Mouse (Mus musculus) lung, postnatal 0 days (tissue): ENCODE measurements around the gene Gm49361. TPM values are rescaled to one million over a fixed set of nuclear protein-coding genes. Genes with fewer than 3 reads are reported as not detected.
A peak's percentile ranks its signal among the peaks of the same experiment; 100 is the strongest.
"Not testable (repeated sequence)": the region's sequence is repeated elsewhere in the genome, so short reads cannot be mapped to it uniquely, and the experiment has no call there.

Experiments used
- ATAC-seq: fragments of 200-750 bp; cut with Nextera tagmentation; 2 replicates; pipeline ENCODE4 v1.8.0; 2017; ENCODE audit warnings: moderate library complexity
- DNase-seq: peaks from one replicate; pipeline ENCODE4 v3.0.0-alpha.2; 2016; ENCODE audit warnings: low spot score
- H3K27ac ChIP-seq: fragments of 300-500 bp; sonication (generic); 2 replicates; pipeline ENCODE4 v1.5.1; 2014; ENCODE audit warnings: antibody characterized with exemption, mild to moderate bottlenecking, low read length, mixed read lengths
- H3K27me3 ChIP-seq: fragments of 300-500 bp; sonication (generic); replicated peaks from 2 replicates; pipeline ENCODE4 v1.6.1; 2014; ENCODE audit warnings: low read length, mixed read lengths; ENCODE audit not compliant: insufficient read depth
- H3K36me3 ChIP-seq: fragments of 300-500 bp; sonication (generic); 2 replicates; pipeline ENCODE4 v1.6.1; 2014; ENCODE audit warnings: low read length, mixed read lengths; ENCODE audit not compliant: insufficient read depth
- H3K4me1 ChIP-seq: fragments of 300-500 bp; sonication (generic); 2 replicates; pipeline ENCODE4 v1.6.1; 2014; ENCODE audit warnings: antibody characterized with exemption, low read depth, low read length, mixed read lengths; ENCODE audit not compliant: insufficient read depth
- H3K4me2 ChIP-seq: fragments of 300-500 bp; sonication (generic); replicated peaks from 2 replicates; pipeline ENCODE4 v1.6.1; 2014; ENCODE audit warnings: low read depth, mild to moderate bottlenecking, low read length, moderate library complexity, mixed read lengths
- H3K4me3 ChIP-seq: fragments of 300-500 bp; sonication (generic); 2 replicates; pipeline ENCODE4 v1.5.1; 2014; ENCODE audit warnings: low read depth, low read length
- H3K9ac ChIP-seq: fragments of 300-500 bp; sonication (generic); replicated peaks from 2 replicates; pipeline ENCODE4 v1.6.1; 2014; ENCODE audit warnings: low read depth, mild to moderate bottlenecking
- H3K9me3 ChIP-seq: fragments of 300-500 bp; sonication (generic); 2 replicates; pipeline ENCODE4 v1.6.1; 2016; ENCODE audit warnings: low read length, mixed read lengths
- CTCF ChIP-seq: IDR thresholded peaks from 2 replicates; pipeline ENCODE4 v1.5.1; 2016; ENCODE audit warnings: antibody characterized with exemption, mild to moderate bottlenecking
- EP300 ChIP-seq: IDR thresholded peaks from 2 replicates; pipeline ENCODE4 v1.6.1; 2016; ENCODE audit warnings: antibody characterized with exemption, mild to moderate bottlenecking, control low read depth
- WGBS: fragments of 180-500 bp; shearing (Covaris S2); extraction: QIAGEN DNeasy Blood & Tissue Kit; methylation state at CpG from one replicate; pipeline ENCODE4 v1.1.7; 2014; 5-methylcytosine and 5-hydroxymethylcytosine counted together
- polyA plus RNA-seq: library from polyadenylated mRNA; unstranded; fragments of >200 nt; fragmentation: Nextera tagmentation; extraction: Ambion mirVana; gene quantifications from 2 replicates; pipeline ENCODE4 v1.2.1, GENCODE M21; 2015

Gene Gm49361
- polyA plus RNA-seq, 1 experiment from 2014 or later: not detected

DNA sequence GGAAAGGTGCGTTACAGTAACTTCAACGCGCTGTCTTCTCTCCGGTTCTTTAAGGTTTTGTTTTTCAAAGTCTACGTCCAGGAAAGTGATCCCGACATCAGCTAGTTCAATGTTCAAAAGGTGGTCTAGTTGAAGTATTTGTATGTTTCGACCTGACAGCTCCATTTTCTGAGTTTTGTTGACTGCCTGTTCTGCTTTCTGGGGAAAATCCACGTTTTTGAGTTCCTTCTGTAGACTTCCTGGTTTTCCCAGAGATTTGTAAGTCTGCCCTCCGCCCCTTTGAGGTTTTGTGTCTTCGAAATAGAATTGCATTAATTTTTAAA, 80.3 kb downstream of the Gm49361 start:
- Histone ChIP-seq H3K9ac (peak overlapping the region; percentile 80), H3K4me2 (peak overlapping the region; percentile 90), H3K9me3 (no peaks in the 10 kb centered on the region), H3K4me1 (no peaks in the 10 kb centered on the region; the same call in 1 of the 2 replicates), H3K4me3 (peak overlapping the region; percentile 89), H3K36me3 (no peaks in the 10 kb centered on the region), H3K27ac (peak overlapping the region; percentile 89), H3K27me3 (no peaks in the 10 kb centered on the region)
- 4% methylated on average over 10 of the region's 10 CpGs for WGBS
- ATAC-seq: no peak
- no peak for DNase-seq
- TF ChIP-seq EP300 (no peak), CTCF (no peak)

DNA sequence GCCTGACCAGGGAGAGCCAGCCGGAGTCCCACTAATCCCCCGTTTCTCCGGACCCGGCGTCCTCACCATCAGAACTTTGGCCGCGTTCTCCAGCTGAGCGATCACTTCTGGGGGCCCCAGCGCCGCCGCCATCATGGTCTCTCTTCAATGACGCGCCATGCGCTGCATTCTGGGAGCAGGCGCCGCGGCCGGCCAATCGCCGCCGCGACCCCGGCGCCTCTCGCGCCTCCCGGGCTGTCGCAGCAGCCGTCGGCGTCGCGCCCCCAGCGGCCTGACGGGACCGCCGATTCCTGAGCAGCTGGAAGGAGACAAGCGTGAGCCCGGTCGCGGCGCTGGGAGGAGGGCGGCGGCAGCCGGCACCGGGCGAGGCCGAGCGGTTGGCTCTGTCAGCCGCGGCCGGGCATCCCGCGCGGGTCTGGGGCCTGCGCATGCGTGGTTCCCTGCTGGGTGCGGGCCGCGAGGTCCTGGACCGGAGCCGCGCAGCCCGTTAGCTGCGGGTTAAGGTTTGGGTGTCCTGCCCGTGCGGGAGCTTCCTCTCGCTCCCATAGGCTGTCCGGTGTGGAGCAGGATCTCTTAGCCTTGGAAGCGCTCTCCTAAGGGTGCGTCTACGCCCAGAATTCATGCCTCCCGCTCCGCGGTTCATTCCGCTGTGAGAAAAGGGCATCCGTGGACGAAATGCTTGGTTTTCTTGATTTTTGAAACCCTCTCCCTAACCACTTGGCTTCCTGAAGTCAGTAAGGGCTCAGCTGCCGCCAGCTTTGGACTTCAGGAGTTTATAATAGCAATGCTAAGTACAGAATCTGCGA, 80.9 kb downstream of the Gm49361 start, which contains the start of gene Xpo4:
Xpo4 (minus strand) TSS at position 609 of the 806 bp plus-strand sequence.
- no peak for TF ChIP-seq EP300
- TF ChIP-seq CTCF: peak; percentile 44
- WGBS: under 1% methylated on average over 78 of the region's 80 CpGs
- no peaks in the 10 kb centered on the region; the same call in 1 of the 2 replicates for H3K4me1 ChIP-seq
- H3K4me3 ChIP-seq: peak within 1 kb of the TSS; percentile 89
- peak within 1 kb of the TSS; percentile 80 for H3K9ac ChIP-seq
- H3K9me3 ChIP-seq: no peaks in the 10 kb centered on the region
- ATAC-seq: peak; percentile 96
- H3K4me2 ChIP-seq: peak within 1 kb of the TSS; percentile 90
- peak; percentile 88 for DNase-seq
- H3K27me3 ChIP-seq: no peaks in the 10 kb centered on the region
- no peaks in the 10 kb centered on the region for H3K36me3 ChIP-seq
- peak within 1 kb of the TSS; percentile 89 for H3K27ac ChIP-seq

DNA sequence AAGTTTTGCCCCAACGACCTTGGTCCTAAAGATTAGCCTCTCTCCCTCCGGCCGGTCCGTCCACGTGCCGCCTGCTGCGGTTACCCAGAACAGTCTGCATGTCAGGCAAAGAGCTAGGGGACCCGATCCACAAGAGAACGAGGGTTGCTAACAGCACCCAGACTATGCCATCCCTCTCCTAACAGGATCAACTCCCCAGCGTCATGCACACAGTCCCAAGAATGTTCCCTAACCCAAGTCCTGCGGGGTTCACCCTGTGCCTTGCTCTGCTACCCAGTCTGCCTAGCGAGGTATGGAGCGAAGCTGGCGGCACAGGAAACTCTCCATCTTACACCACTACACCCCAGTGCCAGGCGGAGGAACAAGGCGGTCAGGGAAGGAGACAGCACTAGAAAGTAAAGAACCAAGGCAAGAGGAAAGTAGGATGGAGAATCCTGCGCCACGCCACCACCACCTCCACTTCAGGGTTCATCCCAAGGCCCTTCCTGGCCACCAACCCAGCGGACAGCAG, 81.5 kb downstream of the Gm49361 start:
- no peaks in the 10 kb centered on the region for H3K9me3 ChIP-seq
- H3K9ac ChIP-seq: peak overlapping the region; percentile 80
- peak; percentile 44 for ATAC-seq
- no peaks in the 10 kb centered on the region for H3K27me3 ChIP-seq
- WGBS: 0% methylated on average over 19 of the region's 19 CpGs
- no peaks in the 10 kb centered on the region; the same call in 1 of the 2 replicates for H3K4me1 ChIP-seq
- DNase-seq: peak; percentile 12
- H3K4me3 ChIP-seq: peak overlapping the region; percentile 89
- TF ChIP-seq CTCF (no peak), EP300 (no peak)
- H3K36me3 ChIP-seq: no peaks in the 10 kb centered on the region
- H3K27ac ChIP-seq: peak overlapping the region; percentile 89
- H3K4me2 ChIP-seq: peak overlapping the region; percentile 90

DNA sequence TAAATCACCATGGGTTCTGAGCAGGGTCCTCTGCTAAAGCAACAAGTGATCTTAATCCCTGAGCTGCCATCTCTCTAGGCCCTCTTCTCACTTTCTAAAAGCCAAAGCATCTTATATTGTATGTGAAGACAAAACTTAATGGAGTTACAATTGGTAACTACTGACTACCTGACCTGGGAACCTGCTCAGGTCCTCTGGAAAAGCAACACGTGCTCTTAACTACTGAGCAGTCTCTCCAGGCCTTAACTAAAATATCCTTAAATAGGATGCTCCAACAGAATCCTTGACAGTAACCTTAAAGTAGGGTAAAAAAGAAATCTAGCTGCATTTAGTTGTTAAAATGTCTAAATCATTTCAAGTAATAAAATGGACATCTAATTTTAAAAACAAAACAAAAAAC, 82.3 kb downstream of the Gm49361 start:
- H3K27ac ChIP-seq: no peak overlapping the region
- peak overlapping the region; percentile 89; the same call in 1 of the 2 replicates for H3K4me3 ChIP-seq
- no peaks in the 10 kb centered on the region; the same call in 1 of the 2 replicates for H3K4me1 ChIP-seq
- ATAC-seq (no peak), DNase-seq (no peak)
- no peaks in the 10 kb centered on the region for H3K9me3 ChIP-seq
- no peak overlapping the region for H3K9ac ChIP-seq
- no peaks in the 10 kb centered on the region for H3K27me3 ChIP-seq
- peak overlapping the region; percentile 90 for H3K4me2 ChIP-seq
- TF ChIP-seq EP300: no peak
- TF ChIP-seq CTCF: no peak
- WGBS: 20% methylated on average over 1 of the region's 1 CpGs
- H3K36me3 ChIP-seq: no peaks in the 10 kb centered on the region

DNA sequence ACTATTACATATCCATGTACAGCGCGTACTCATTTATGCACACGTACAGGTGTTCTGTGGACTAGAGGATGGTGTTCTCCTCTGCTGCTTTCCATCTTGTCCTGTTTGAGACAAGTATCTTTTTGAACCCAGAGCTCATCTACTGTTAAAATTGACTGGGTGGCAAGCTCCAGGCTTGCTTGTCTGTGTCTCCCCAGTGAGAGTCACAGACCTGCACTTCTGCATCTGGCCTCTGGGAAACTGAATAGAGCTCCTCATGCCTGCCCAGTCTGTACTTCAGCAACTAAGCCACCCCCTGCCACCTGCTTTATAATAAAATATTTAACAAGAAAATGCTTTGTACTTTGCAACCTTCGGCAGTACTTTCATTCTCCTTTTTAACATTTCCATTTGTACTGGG, 87.6 kb downstream of the Gm49361 start:
- no peak overlapping the region for H3K4me2 ChIP-seq
- ATAC-seq (no peak), DNase-seq (no peak)
- 99% methylated on average over 4 of the region's 4 CpGs for WGBS
- H3K36me3 ChIP-seq: no peaks in the 10 kb centered on the region
- no peaks in the 10 kb centered on the region for H3K9me3 ChIP-seq
- no peaks in the 10 kb centered on the region for H3K27me3 ChIP-seq
- no peak overlapping the region for H3K27ac ChIP-seq
- TF ChIP-seq EP300 (no peak), CTCF (peak; percentile 31)
- H3K4me3 ChIP-seq: no peak overlapping the region
- no peaks in the 10 kb centered on the region for H3K4me1 ChIP-seq
- H3K9ac ChIP-seq: no peak overlapping the region

DNA sequence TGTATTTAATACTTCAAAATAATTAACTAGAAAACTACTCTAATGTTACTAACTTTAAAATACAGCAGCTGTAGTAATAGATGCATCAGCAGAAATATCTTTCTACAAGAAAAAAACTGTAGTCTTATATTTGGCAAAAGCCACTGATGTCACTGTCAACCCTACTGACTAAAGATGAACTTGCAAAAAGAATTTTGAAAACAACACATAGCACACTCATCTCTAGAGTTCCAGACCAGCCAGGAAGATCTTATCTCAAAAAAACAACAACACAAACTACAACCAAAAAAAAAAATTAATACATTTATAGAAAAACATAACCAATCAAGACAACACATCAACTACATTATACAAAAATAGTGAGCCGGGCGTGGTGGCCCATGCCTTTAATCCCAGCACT, 88.4 kb downstream of the Gm49361 start:
- no peaks in the 10 kb centered on the region for H3K27me3 ChIP-seq
- no peaks in the 10 kb centered on the region for H3K9me3 ChIP-seq
- no peak for DNase-seq
- H3K4me2 ChIP-seq: no peak overlapping the region
- ATAC-seq: no peak
- H3K4me1 ChIP-seq: no peaks in the 10 kb centered on the region
- TF ChIP-seq EP300 (no peak), CTCF (no peak)
- H3K4me3 ChIP-seq: no peak overlapping the region
- no peak overlapping the region for H3K27ac ChIP-seq
- 99% methylated on average over 2 of the region's 2 CpGs for WGBS
- H3K36me3 ChIP-seq: no peaks in the 10 kb centered on the region
- no peak overlapping the region for H3K9ac ChIP-seq

DNA sequence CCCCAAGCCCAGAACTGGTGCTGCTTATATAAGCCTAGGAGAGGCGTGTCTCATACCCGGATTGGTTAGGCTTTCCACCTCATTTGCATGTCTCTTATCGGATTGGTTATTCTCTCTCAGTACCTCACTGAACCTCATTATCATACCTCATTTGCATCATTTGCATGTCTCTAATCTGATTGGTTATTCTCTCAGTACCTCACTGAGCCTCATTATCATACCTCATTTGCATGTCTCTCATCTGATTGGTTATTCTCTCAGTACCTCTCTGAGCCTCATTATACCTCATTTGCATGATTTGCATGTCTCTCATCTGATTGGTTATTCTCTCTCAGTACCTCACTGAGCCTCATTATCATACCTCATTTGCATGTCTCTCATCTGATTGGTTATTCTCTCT, 89.4 kb downstream of the Gm49361 start:
- H3K9ac ChIP-seq, H3K4me1 ChIP-seq, H3K36me3 ChIP-seq, DNase-seq, H3K27ac ChIP-seq, ATAC-seq, H3K4me3 ChIP-seq, H3K27me3 ChIP-seq, H3K9me3 ChIP-seq, H3K4me2 ChIP-seq: not testable (repeated sequence)
- WGBS: 91% methylated on average over 3 of the region's 3 CpGs
